Mouse (Mus musculus) urinary bladder, postnatal 10 days (tissue): ENCODE results near the gene Tec.

ENCODE experiments used
- DNase-seq: peaks from one replicate; pipeline ENCODE4 v3.0.0; 2022; ENCODE audit warnings: low spot score

Tec gene

GRCm38 (mm10) chr5:72783123-72783522 lies 85.2 kb downstream of the Tec start:
- no peak for DNase-seq

- no peak for DNase-seq
Observed at GRCm38 (mm10) chr5:72781776-72782175, 86.5 kb downstream of the Tec start.

- DNase-seq: no peak
Observed at GRCm38 (mm10) chr5:72776595-72776994, 91.7 kb downstream of the Tec start.

- DNase-seq: no peak
Observed at GRCm38 (mm10) chr5:72776127-72776526, 92.2 kb downstream of the Tec start.

- no peak for DNase-seq
Observed at GRCm38 (mm10) chr5:72769841-72770240, 98.4 kb downstream of the Tec start.

- DNase-seq: no peak
Observed at GRCm38 (mm10) chr5:72763546-72763945, 104.7 kb downstream of the Tec start.

GRCm38 (mm10) chr5:72763025-72763424 lies 105.3 kb downstream of the Tec start:
- DNase-seq: no peak

- DNase-seq: no peak
Observed at GRCm38 (mm10) chr5:72761758-72762157, 106.5 kb downstream of the Tec start.

- no peak for DNase-seq
Observed at GRCm38 (mm10) chr5:72761237-72761636, 107.0 kb downstream of the Tec start.

GRCm38 (mm10) chr5:72758925-72759924 lies 109.1 kb downstream of the Tec start:
- DNase-seq: no peak

GRCm38 (mm10) chr5:72757155-72757773 lies 111.0 kb downstream of the Tec start:
- no peak for DNase-seq

- no peak for DNase-seq
Observed at GRCm38 (mm10) chr5:72755941-72756340, 112.3 kb downstream of the Tec start.

GRCm38 (mm10) chr5:72755035-72755434 lies 113.2 kb downstream of the Tec start:
- DNase-seq: no peak

- no peak for DNase-seq
Observed at GRCm38 (mm10) chr5:72752585-72752984, 115.7 kb downstream of the Tec start, which contains the start of gene Txk. Txk (minus strand) TSS chr5:72752777.

GRCm38 (mm10) chr5:72751056-72751758 lies 117.1 kb downstream of the Tec start:
- DNase-seq: no peak

- DNase-seq: no peak
Observed at GRCm38 (mm10) chr5:72750226-72750625, 118.1 kb downstream of the Tec start.

- DNase-seq: no peak
Observed at GRCm38 (mm10) chr5:72748659-72749265, 119.5 kb downstream of the Tec start.

- DNase-seq: no peak
Observed at GRCm38 (mm10) chr5:72747384-72747783, 120.9 kb downstream of the Tec start.

- no peak for DNase-seq
Observed at GRCm38 (mm10) chr5:72746461-72746860, 121.8 kb downstream of the Tec start.

- no peak for DNase-seq
Observed at GRCm38 (mm10) chr5:72743103-72743502, 125.2 kb downstream of the Tec start.

GRCm38 (mm10) chr5:72736868-72737267 lies 131.4 kb downstream of the Tec start:
- no peak for DNase-seq

GRCm38 (mm10) chr5:72736437-72736836 lies 131.8 kb downstream of the Tec start:
- DNase-seq: no peak
